Mouse (Mus musculus) E14TG2a.4 (cell line): ENCODE results near the gene Psmd3.
A peak's percentile ranks its signal among the peaks of the same experiment; 100 is the strongest.
"Not testable (repeated sequence)": the region's sequence is repeated elsewhere in the genome, so short reads cannot be mapped to it uniquely, and the experiment has no call there.

Experiments used
- H3K27me3 ChIP-seq: 2 replicates; pipeline ENCODE4 v1.6.1; 2014; ENCODE audit warnings: low read length, control low read depth; ENCODE audit not compliant: insufficient read depth
- H3K36me3 ChIP-seq: 2 replicates; pipeline ENCODE4 v1.6.1; 2014; ENCODE audit warnings: low read length, control low read depth; ENCODE audit not compliant: insufficient read depth
- H3K4me1 ChIP-seq: replicated peaks from 2 replicates; pipeline ENCODE4 v1.6.1; 2014; ENCODE audit warnings: low read depth, low read length, control low read depth
- H3K4me3 ChIP-seq: replicated peaks from 2 replicates; pipeline ENCODE4 v1.5.1; 2014; ENCODE audit warnings: mild to moderate bottlenecking, low read length
- H3K9me3 ChIP-seq: 2 replicates; pipeline ENCODE4 v1.6.1; 2014; ENCODE audit warnings: low read length, control low read depth
- CTCF ChIP-seq: conservative IDR thresholded peaks from 2 replicates; pipeline ENCODE4 v1.5.1; 2014; ENCODE audit warnings: low read length
- NANOG ChIP-seq: IDR thresholded peaks from 2 replicates; pipeline ENCODE4 v1.6.1; 2014; ENCODE audit warnings: borderline replicate concordance, low read length, mixed read lengths
- POU5F1 ChIP-seq: IDR thresholded peaks from 2 replicates; pipeline ENCODE4 v1.6.1; 2014; ENCODE audit warnings: low read length, borderline replicate concordance

The Psmd3 gene

GRCm38 (mm10) chr11:98681786-98682745 is at the start of gene Psmd3:
TSS of gene Psmd3 (plus strand) at chr11:98682554.
- TF ChIP-seq POU5F1, result no peak
- TF ChIP-seq CTCF, result no peak; the same call in 1 of the 2 replicates
- no peak for TF ChIP-seq NANOG
- H3K4me3 ChIP-seq, result peak within 1 kb of the TSS; percentile 100

GRCm38 (mm10) chr11:98635312-98635970 is 46.9 kb upstream of the Psmd3 start:
- TF ChIP-seq CTCF, result peak; percentile 6; the same call in 1 of the 2 replicates

More at GRCm38 (mm10) chr11:98681786-98682745, at the start of gene Psmd3:
- H3K27me3 ChIP-seq, result no peaks in the 10 kb centered on the region
- H3K36me3 ChIP-seq, result peaks cover 28% of the 10 kb centered on the region
- peaks cover 72% of the 10 kb centered on the region for H3K4me1 ChIP-seq
- H3K9me3 ChIP-seq, result no peaks in the 10 kb centered on the region

GRCm38 (mm10) chr11:98637501-98637900 is 44.9 kb upstream of the Psmd3 start:
- Histone ChIP-seq H3K4me1 (peaks cover 3% of the 10 kb centered on the region), H3K27me3 (peaks cover 9% of the 10 kb centered on the region; the same call in 1 of the 2 replicates), H3K4me3 (no peak overlapping the region), H3K36me3 (no peaks in the 10 kb centered on the region), H3K9me3 (peaks cover 17% of the 10 kb centered on the region)
- TF ChIP-seq NANOG (no peak), POU5F1 (no peak), CTCF (no peak)

More at GRCm38 (mm10) chr11:98635312-98635970, 46.9 kb upstream of the Psmd3 start:
- H3K4me1 ChIP-seq, H3K27me3 ChIP-seq, H3K36me3 ChIP-seq, H3K4me3 ChIP-seq: not testable (repeated sequence)
- H3K9me3 ChIP-seq, result peaks cover 17% of the 10 kb centered on the region

- Histone ChIP-seq H3K9me3 (peaks cover 21% of the 10 kb centered on the region), H3K27me3 (peaks cover 9% of the 10 kb centered on the region; the same call in 1 of the 2 replicates), H3K4me1 (peaks cover 3% of the 10 kb centered on the region), H3K36me3 (no peaks in the 10 kb centered on the region), H3K4me3 (no peak overlapping the region)
- no peak for TF ChIP-seq CTCF
- TF ChIP-seq POU5F1, result no peak
These were observed 42.3 kb upstream of the Psmd3 start for GRCm38 (mm10) chr11:98640091-98640490.

- Histone ChIP-seq H3K9me3 (peaks cover 14% of the 10 kb centered on the region), H3K36me3 (no peaks in the 10 kb centered on the region), H3K4me3 (no peak overlapping the region), H3K27me3 (peaks cover 41% of the 10 kb centered on the region), H3K4me1 (no peaks in the 10 kb centered on the region)
- no peak for TF ChIP-seq NANOG
- no peak for TF ChIP-seq POU5F1
- TF ChIP-seq CTCF, result no peak
These were observed 37.6 kb upstream of the Psmd3 start for GRCm38 (mm10) chr11:98644757-98645156.

GRCm38 (mm10) chr11:98645946-98646345 is 36.4 kb upstream of the Psmd3 start:
- TF ChIP-seq CTCF (no peak), NANOG (no peak), POU5F1 (no peak)
- Histone ChIP-seq H3K27me3 (peaks cover 45% of the 10 kb centered on the region), H3K36me3 (no peaks in the 10 kb centered on the region), H3K4me1 (no peaks in the 10 kb centered on the region), H3K4me3 (no peak overlapping the region), H3K9me3 (peaks cover 14% of the 10 kb centered on the region)

- peaks cover 14% of the 10 kb centered on the region for H3K9me3 ChIP-seq
- H3K27me3 ChIP-seq, result peaks cover 44% of the 10 kb centered on the region
- no peaks in the 10 kb centered on the region for H3K4me1 ChIP-seq
- H3K4me3 ChIP-seq, result no peak within 1 kb of the TSS
- H3K36me3 ChIP-seq, result no peaks in the 10 kb centered on the region
- TF ChIP-seq NANOG (no peak), CTCF (no peak), POU5F1 (no peak)
These were observed 35.9 kb upstream of the Psmd3 start, which contains the start of gene Gsdma2 for GRCm38 (mm10) chr11:98646459-98646858. TSS of gene Gsdma2 (plus strand) at chr11:98646759.

- not testable (repeated sequence) for H3K4me1 ChIP-seq, H3K9me3 ChIP-seq, H3K4me3 ChIP-seq, H3K27me3 ChIP-seq, H3K36me3 ChIP-seq
- TF ChIP-seq CTCF, result peak; percentile 54
These were observed 27.3 kb upstream of the Psmd3 start for GRCm38 (mm10) chr11:98655076-98655475.
